Mouse (Mus musculus): Measurements from ENCODE around the gene Neurl1b. TPM values are rescaled to one million over a fixed set of nuclear protein-coding genes. Genes with fewer than 3 reads are reported as not detected.

The Neurl1b gene
- polyA plus RNA-seq, 1 experiment from 2014 or later: 0.85 TPM

DNA sequence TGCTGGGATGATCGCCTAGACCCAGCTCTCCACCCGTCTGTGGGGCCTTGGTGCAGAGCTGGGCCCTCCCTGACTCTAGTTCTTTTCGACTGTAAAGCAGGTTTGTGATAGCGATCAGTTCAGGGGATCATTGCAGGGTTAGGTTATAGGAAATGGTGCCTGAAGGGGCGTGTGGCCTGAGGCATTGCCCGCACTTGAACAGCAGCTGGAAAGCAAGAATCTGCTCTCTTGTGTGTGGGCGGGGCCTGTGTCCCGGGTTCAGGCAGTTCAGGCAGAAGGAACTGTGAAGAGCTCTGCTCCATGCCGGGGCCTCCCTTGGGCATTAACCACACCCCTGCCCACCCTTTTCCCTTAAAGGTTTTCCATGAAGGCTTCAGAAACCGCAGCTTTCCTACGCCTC is 18.7 kb downstream of the Neurl1b start:
- DNase-seq (ENCODE audit: low spot score) (peak; percentile 19), ATAC-seq (ENCODE audit: low read depth) (no peak)
- Histone ChIP-seq H3K4me2 (ENCODE audit: low read depth, low read length) (no peak overlapping the region), H3K9ac (ENCODE audit: low read depth, low read length) (no peak overlapping the region), H3K36me3 (ENCODE audit: control insufficient read depth, insufficient read depth, low read length) (0 out of 2 replicates have a peak, but pooled peaks cover 3% of the 10 kb centered on the region), H3K4me3 (ENCODE audit: low read depth, low read length) (no peak overlapping the region), H3K9me3 (ENCODE audit: control insufficient read depth, low read length) (no peaks in the 10 kb centered on the region), H3K27ac (replicated peaks; ENCODE audit: low read depth, low read length) (no peak overlapping the region), H3K27me3 (replicated peaks; ENCODE audit: control insufficient read depth, insufficient read depth, low read length) (peaks cover 21% of the 10 kb centered on the region), H3K4me1 (ENCODE audit: control insufficient read depth, insufficient read depth, low read length) (no peaks in the 10 kb centered on the region; the same call in 1 of the 2 replicates)
- WGBS: 55% methylated on average over 11 of the region's 11 CpGs

DNA sequence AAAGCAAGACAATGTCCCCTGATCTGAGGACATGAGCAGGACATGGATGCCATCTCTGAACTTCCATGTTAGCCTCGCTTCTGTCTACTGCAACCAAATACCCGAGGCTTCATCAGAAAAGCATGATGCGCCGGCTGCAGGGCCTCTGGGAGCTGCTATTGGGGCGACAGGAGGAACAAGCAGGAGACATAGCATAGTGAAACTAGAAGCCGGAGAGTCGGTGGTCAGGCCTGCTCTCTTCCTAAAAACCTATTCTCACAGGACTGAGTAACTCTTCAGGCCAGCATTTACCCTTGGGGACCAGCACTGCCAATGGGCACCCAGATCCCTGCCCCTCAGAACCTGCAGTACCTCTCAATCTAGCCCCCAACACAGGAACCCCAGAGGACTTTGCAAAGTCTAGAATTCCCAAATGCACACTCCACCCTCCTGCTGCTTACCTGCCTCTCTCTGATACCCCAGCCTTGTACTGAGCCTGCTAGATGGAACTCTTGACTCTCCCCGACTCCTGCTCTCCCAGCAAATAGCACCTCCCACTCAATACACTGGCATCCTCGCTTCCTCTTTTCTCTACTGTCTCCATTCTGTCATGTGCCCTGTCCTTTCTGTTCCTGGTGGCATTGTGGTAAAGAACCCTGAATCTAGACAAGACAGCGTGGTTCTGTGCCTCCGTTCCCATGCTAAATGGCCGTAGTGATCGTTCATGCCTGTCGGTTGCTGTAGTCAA is 22.6 kb downstream of the Neurl1b start:
- Histone ChIP-seq H3K4me1 (ENCODE audit: control insufficient read depth, insufficient read depth, low read length) (peaks cover 3% of the 10 kb centered on the region), H3K4me2 (ENCODE audit: low read depth, low read length) (no peak overlapping the region), H3K4me3 (ENCODE audit: low read depth, low read length) (no peak overlapping the region), H3K27me3 (replicated peaks; ENCODE audit: control insufficient read depth, insufficient read depth, low read length) (peaks cover 38% of the 10 kb centered on the region), H3K27ac (replicated peaks; ENCODE audit: low read depth, low read length) (no peak overlapping the region), H3K9ac (ENCODE audit: low read depth, low read length) (no peak overlapping the region), H3K36me3 (ENCODE audit: control insufficient read depth, insufficient read depth, low read length) (0 out of 2 replicates have a peak, but pooled peaks cover 8% of the 10 kb centered on the region), H3K9me3 (ENCODE audit: control insufficient read depth, low read length) (no peaks in the 10 kb centered on the region)
- DNase-seq (ENCODE audit: low spot score): no peak
- 88% methylated on average over 14 of the region's 14 CpGs for WGBS
- no peak for ATAC-seq (ENCODE audit: low read depth)

DNA sequence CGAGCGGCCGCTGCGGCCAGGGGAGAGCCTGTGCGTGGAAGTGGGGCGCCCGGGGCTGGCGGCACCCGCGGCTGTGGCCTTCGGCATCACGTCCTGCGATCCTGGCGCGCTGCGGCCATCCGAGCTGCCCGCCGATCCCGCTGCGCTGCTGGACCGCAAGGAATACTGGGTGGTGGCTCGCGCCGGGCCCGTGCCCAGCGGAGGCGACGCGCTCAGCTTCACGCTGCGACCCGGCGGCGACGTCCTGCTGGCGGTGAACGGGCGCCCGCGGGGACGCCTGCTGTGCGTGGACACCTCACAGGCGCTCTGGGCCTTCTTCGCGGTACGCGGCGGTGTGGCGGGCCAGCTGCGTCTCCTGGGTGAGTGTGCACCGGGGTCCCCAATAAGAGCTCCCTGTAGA is 24.4 kb downstream of the Neurl1b start:
- Histone ChIP-seq H3K9ac (ENCODE audit: low read depth, low read length) (peak overlapping the region; percentile 50), H3K36me3 (ENCODE audit: control insufficient read depth, insufficient read depth, low read length) (0 out of 2 replicates have a peak, but pooled peaks cover 7% of the 10 kb centered on the region), H3K27ac (replicated peaks; ENCODE audit: low read depth, low read length) (no peak overlapping the region), H3K4me1 (ENCODE audit: control insufficient read depth, insufficient read depth, low read length) (peaks cover 3% of the 10 kb centered on the region; the same call in 1 of the 2 replicates), H3K4me2 (ENCODE audit: low read depth, low read length) (peak overlapping the region; percentile 64), H3K27me3 (replicated peaks; ENCODE audit: control insufficient read depth, insufficient read depth, low read length) (peaks cover 38% of the 10 kb centered on the region), H3K4me3 (ENCODE audit: low read depth, low read length) (peak overlapping the region; percentile 37), H3K9me3 (ENCODE audit: control insufficient read depth, low read length) (no peaks in the 10 kb centered on the region)
- ATAC-seq (ENCODE audit: low read depth): no peak
- 21% methylated on average over 41 of the region's 52 CpGs for WGBS
- DNase-seq (ENCODE audit: low spot score): no peak

DNA sequence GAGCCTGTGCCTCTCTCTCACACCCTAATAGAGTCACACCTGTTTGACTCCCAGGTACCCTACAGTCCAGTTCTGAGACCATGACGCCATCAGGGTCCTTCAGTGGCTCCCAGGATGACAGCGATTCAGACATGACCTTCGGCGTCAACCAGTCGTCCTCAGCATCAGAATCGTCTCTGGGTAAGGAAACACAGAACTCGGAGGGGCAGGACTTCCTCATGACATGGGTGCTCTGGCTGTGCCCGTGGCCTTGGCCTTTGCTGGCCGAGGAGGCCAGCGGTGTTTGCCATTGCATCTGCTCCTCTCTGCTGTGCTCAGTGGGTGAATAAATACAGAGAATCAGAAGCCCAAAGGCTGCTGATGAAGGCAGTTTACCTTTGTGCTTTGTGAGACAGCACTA is 26.4 kb downstream of the Neurl1b start:
- no peak overlapping the region for H3K9ac ChIP-seq (ENCODE audit: low read depth, low read length)
- WGBS: 89% methylated on average over 10 of the region's 10 CpGs
- H3K27ac ChIP-seq (replicated peaks; ENCODE audit: low read depth, low read length): no peak overlapping the region
- no peak overlapping the region for H3K4me3 ChIP-seq (ENCODE audit: low read depth, low read length)
- 0 out of 2 replicates have a peak, but pooled peaks cover 5% of the 10 kb centered on the region for H3K36me3 ChIP-seq (ENCODE audit: control insufficient read depth, insufficient read depth, low read length)
- H3K4me1 ChIP-seq (ENCODE audit: control insufficient read depth, insufficient read depth, low read length): peaks cover 3% of the 10 kb centered on the region; the same call in 1 of the 2 replicates
- H3K4me2 ChIP-seq (ENCODE audit: low read depth, low read length): no peak overlapping the region
- no peaks in the 10 kb centered on the region for H3K9me3 ChIP-seq (ENCODE audit: control insufficient read depth, low read length)
- ATAC-seq (ENCODE audit: low read depth): no peak
- H3K27me3 ChIP-seq (replicated peaks; ENCODE audit: control insufficient read depth, insufficient read depth, low read length): peaks cover 38% of the 10 kb centered on the region
- no peak for DNase-seq (ENCODE audit: low spot score)

DNA sequence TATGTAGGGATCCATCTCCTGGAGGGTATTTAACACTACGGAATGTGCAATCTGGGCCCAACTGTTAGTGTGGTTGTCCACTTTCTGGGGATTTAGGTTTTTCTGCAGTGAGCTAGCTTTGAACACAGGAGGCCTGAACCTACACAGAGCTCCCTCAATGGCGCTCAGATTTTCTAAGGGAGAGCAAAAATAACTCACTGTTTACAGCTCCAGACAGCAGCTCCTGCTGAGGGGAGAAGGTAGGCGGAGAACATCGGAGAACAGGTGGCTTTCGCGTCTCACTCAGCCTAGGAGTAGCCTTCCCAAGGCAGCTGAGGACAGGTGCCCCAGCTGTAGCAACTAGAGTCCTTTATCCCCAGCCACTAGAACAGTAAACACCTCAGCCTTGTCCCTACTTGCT is 27.6 kb downstream of the Neurl1b start:
- ATAC-seq (ENCODE audit: low read depth): no peak
- Histone ChIP-seq H3K9ac (ENCODE audit: low read depth, low read length) (no peak overlapping the region), H3K4me1 (ENCODE audit: control insufficient read depth, insufficient read depth, low read length) (peaks cover 3% of the 10 kb centered on the region; the same call in 1 of the 2 replicates), H3K36me3 (ENCODE audit: control insufficient read depth, insufficient read depth, low read length) (0 out of 2 replicates have a peak, but pooled peaks cover 5% of the 10 kb centered on the region), H3K4me3 (ENCODE audit: low read depth, low read length) (no peak overlapping the region), H3K27ac (replicated peaks; ENCODE audit: low read depth, low read length) (no peak overlapping the region), H3K27me3 (replicated peaks; ENCODE audit: control insufficient read depth, insufficient read depth, low read length) (peaks cover 31% of the 10 kb centered on the region), H3K9me3 (ENCODE audit: control insufficient read depth, low read length) (no peaks in the 10 kb centered on the region), H3K4me2 (ENCODE audit: low read depth, low read length) (no peak overlapping the region)
- 81% methylated on average over 6 of the region's 6 CpGs for WGBS
- DNase-seq (ENCODE audit: low spot score): no peak

DNA sequence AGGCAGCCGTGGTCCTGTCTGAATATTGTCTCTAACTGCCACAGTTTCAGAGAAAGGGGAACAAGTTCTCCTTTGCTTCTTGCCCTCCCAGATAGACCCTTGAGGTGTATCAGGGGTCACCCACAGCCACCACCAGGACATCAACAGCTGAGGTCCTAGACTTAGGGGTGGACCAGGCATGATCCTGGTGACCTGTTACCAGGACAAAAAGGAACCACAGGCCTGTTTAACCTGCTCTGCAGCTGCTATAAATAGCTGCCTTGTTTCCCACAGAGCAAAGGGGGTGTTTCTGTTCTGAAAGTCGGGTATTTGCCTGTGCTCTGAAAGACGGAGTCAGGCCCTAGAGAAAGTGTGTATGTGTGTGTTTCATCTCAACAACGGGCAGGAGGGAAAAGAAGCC is 29.2 kb downstream of the Neurl1b start:
- ATAC-seq (ENCODE audit: low read depth) (no peak), DNase-seq (ENCODE audit: low spot score) (no peak)
- H3K27ac ChIP-seq (replicated peaks; ENCODE audit: low read depth, low read length): no peak overlapping the region
- H3K36me3 ChIP-seq (ENCODE audit: control insufficient read depth, insufficient read depth, low read length): 0 out of 2 replicates have a peak, but pooled peaks cover 5% of the 10 kb centered on the region
- 47% methylated on average over 4 of the region's 4 CpGs for WGBS
- H3K9me3 ChIP-seq (ENCODE audit: control insufficient read depth, low read length): no peaks in the 10 kb centered on the region
- H3K4me2 ChIP-seq (ENCODE audit: low read depth, low read length): no peak overlapping the region
- H3K27me3 ChIP-seq (replicated peaks; ENCODE audit: control insufficient read depth, insufficient read depth, low read length): peaks cover 15% of the 10 kb centered on the region
- H3K4me1 ChIP-seq (ENCODE audit: control insufficient read depth, insufficient read depth, low read length): no peaks in the 10 kb centered on the region
- no peak overlapping the region for H3K4me3 ChIP-seq (ENCODE audit: low read depth, low read length)
- no peak overlapping the region for H3K9ac ChIP-seq (ENCODE audit: low read depth, low read length)

DNA sequence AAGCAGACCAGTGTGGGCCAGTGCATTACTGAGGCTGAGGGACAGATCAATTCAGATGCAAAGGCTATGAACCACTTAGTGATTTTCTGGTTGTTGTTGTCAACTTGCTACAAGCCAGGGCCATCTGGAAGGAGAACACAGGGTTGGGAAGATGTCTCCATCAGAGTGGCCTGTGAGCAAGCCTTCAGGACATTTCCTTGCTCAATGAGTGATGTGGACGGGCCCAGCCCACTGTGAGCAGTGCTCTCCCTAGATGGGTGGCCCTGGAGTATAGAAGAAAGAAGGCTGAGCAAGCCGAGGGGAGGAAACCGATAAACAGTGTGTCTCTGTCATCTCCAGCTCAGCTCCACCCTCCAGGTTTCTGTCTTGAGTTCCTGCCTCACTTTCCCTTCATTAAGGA is 34.8 kb downstream of the Neurl1b start:
- no peak overlapping the region for H3K9ac ChIP-seq (ENCODE audit: low read depth, low read length)
- ATAC-seq (ENCODE audit: low read depth): no peak
- H3K36me3 ChIP-seq (ENCODE audit: control insufficient read depth, insufficient read depth, low read length): no peaks in the 10 kb centered on the region
- H3K27me3 ChIP-seq (replicated peaks; ENCODE audit: control insufficient read depth, insufficient read depth, low read length): no peaks in the 10 kb centered on the region
- H3K4me1 ChIP-seq (ENCODE audit: control insufficient read depth, insufficient read depth, low read length): no peaks in the 10 kb centered on the region
- DNase-seq (ENCODE audit: low spot score): no peak
- no peak overlapping the region for H3K27ac ChIP-seq (replicated peaks; ENCODE audit: low read depth, low read length)
- H3K4me3 ChIP-seq (ENCODE audit: low read depth, low read length): no peak overlapping the region
- no peaks in the 10 kb centered on the region for H3K9me3 ChIP-seq (ENCODE audit: control insufficient read depth, low read length)
- 70% methylated on average over 3 of the region's 3 CpGs for WGBS
- H3K4me2 ChIP-seq (ENCODE audit: low read depth, low read length): no peak overlapping the region

DNA sequence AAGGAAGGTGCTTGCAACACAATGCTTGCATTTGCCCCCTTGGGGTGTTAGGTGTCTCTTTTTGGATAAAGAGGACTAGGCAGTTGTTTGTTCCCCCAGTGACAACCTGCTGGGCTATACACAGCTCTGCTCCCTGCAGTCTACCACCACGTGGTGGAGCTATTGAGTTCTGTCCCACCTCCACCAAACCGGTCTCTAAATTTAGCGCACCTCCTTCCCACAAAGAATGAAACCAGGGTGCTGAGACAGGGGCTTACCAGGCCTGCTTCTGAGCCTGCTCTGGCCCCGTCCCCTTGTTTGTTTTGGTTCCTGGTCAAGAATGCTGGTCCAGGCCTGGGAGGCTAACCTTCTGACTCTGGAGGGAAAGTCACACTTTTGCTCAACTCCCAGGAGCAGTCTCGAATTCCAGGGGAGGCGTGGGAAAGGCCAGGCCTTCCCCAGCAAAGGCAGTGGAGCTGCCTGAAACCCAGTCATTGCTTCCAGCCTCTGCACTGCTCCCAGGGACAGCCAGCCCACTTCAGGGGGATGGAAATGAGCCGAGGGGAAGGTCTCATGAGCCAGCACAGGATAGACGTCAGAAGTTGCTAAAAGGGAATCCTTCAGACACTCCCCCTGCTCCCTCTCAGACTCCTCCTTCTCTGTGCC is 37.1 kb downstream of the Neurl1b start:
- DNase-seq (ENCODE audit: low spot score): peak; percentile 57
- Histone ChIP-seq H3K36me3 (ENCODE audit: control insufficient read depth, insufficient read depth, low read length) (no peaks in the 10 kb centered on the region), H3K4me3 (ENCODE audit: low read depth, low read length) (no peak overlapping the region), H3K9me3 (ENCODE audit: control insufficient read depth, low read length) (no peaks in the 10 kb centered on the region), H3K4me1 (ENCODE audit: control insufficient read depth, insufficient read depth, low read length) (no peaks in the 10 kb centered on the region), H3K27me3 (replicated peaks; ENCODE audit: control insufficient read depth, insufficient read depth, low read length) (no peaks in the 10 kb centered on the region), H3K27ac (replicated peaks; ENCODE audit: low read depth, low read length) (no peak overlapping the region; the same call in 1 of the 2 replicates), H3K9ac (ENCODE audit: low read depth, low read length) (no peak overlapping the region), H3K4me2 (ENCODE audit: low read depth, low read length) (no peak overlapping the region)
- WGBS: 16% methylated on average over 7 of the region's 8 CpGs
- no peak; the same call in 1 of the 2 replicates for ATAC-seq (ENCODE audit: low read depth)
